Mouse (Mus musculus): ENCODE data around the gene Psrc1. TPM values are rescaled to one million over a fixed set of nuclear protein-coding genes. Genes with fewer than 3 reads are reported as not detected.

Psrc1 gene
- total and polyA plus RNA-seq, 3 experiments: 89.1 to 108 (median 106) TPM

- H3K9ac ChIP-seq (ENCODE audit: insufficient read depth, low read depth): peak overlapping the region; percentile 79
- peak overlapping the region; percentile 39 for H3K4me2 ChIP-seq (ENCODE audit: insufficient read depth, low read depth, poor library complexity, severe bottlenecking)
- peak; percentile 80 for DNase-seq (ENCODE audit: extremely low read depth)
- H3K4me3 ChIP-seq (replicated peaks in 1 of 3; ENCODE audit: low read depth in 2 of 3, low read length in 2 of 3, poor library complexity in 1 of 3): peak overlapping the region; percentile 71 to 93 (median 78)
- dilution Hi-C loops (cut with MboI; ENCODE audit: extremely low pct_ligation_motif_present, extremely low pct_unique_long_range_greater_than_20kb, low sequenced_read_pairs): no loop called here
- H3K27ac ChIP-seq (ENCODE audit: insufficient read depth, low read depth): peak overlapping the region; percentile 90
- no peaks in the 10 kb centered on the region for H3K27me3 ChIP-seq (replicated peaks)
- in situ Hi-C loops (cut with MboI; ENCODE audit: low pct_ligation_motif_present, low pct_unique_long_range_greater_than_20kb, low sequenced_read_pairs): loop anchor here (10.0 kb wide), 1 partner anchor 220 kb away; no protein-coding TSS in a partner anchor
- TF ChIP-seq CHD2 (IDR thresholded peaks at IDR 0.05; ENCODE audit: low read length) (peak; percentile 93), UBTF (IDR thresholded peaks at IDR 0.05; ENCODE audit: low read depth, low read length) (no peak), HCFC1 (IDR thresholded peaks at IDR 0.05; ENCODE audit: low read depth, low read length) (no peak), MAZ (IDR thresholded peaks at IDR 0.05; ENCODE audit: low read depth, low read length) (no peak), E2F4 (IDR thresholded peaks at IDR 0.05; ENCODE audit: insufficient replicate concordance, low read depth, low read length) (no peak), RCOR1 (conservative IDR thresholded peaks at IDR 0.05; ENCODE audit: low read depth, low read length) (no peak), MXI1 (IDR thresholded peaks at IDR 0.05; ENCODE audit: low read depth, low read length) (peak; percentile 61), ZNF384 (IDR thresholded peaks at IDR 0.05; ENCODE audit: low read depth, low read length) (no peak), USF1 (IDR thresholded peaks at IDR 0.05; ENCODE audit: low read depth, low read length) (no peak), EP300 (IDR thresholded peaks at IDR 0.05; ENCODE audit: low read length) (peak; percentile 79), POLR2AphosphoS2 (IDR thresholded peaks at IDR 0.05; ENCODE audit: low read depth, low read length) (no peak), ZC3H11A (IDR thresholded peaks at IDR 0.05; ENCODE audit: low read depth, low read length) (no peak), BHLHE40 (IDR thresholded peaks at IDR 0.05; ENCODE audit: low read depth, low read length) (peak; percentile 76), MEF2A (IDR thresholded peaks at IDR 0.05; ENCODE audit: borderline replicate concordance, low read depth, low read length) (peak; percentile 83), CTCF (conservative IDR thresholded peaks at IDR 0.05 in 1 of 2, IDR thresholded peaks at IDR 0.05 in 1 of 2; ENCODE audit: low read depth in 2 of 2, low read length in 2 of 2) (no peak), USF2 (conservative IDR thresholded peaks at IDR 0.05; ENCODE audit: low read depth, low read length) (no peak), JUN (IDR thresholded peaks at IDR 0.05; ENCODE audit: insufficient read depth, low read depth, low read length) (no peak), TBP (conservative IDR thresholded peaks at IDR 0.05; ENCODE audit: low read depth, low read length) (peak; percentile 73), MAX (IDR thresholded peaks at IDR 0.05; ENCODE audit: low read length) (no peak), SIN3A (IDR thresholded peaks at IDR 0.05; ENCODE audit: low read length) (peak; percentile 90; the same call in 1 of the 2 replicates), MAFK (IDR thresholded peaks at IDR 0.05; ENCODE audit: insufficient replicate concordance, low read length) (no peak), SMC3 (IDR thresholded peaks at IDR 0.05; ENCODE audit: low read depth, low read length) (no peak), NRF1 (IDR thresholded peaks at IDR 0.05; ENCODE audit: low read depth, low read length) (no peak), TCF12 (IDR thresholded peaks at IDR 0.05; ENCODE audit: low read depth, low read length) (peak; percentile 76; the same call in 1 of the 2 replicates), JUND (conservative IDR thresholded peaks at IDR 0.05; ENCODE audit: low read depth, low read length) (no peak; the same call in 1 of the 2 replicates), KAT2A (IDR thresholded peaks at IDR 0.05; ENCODE audit: insufficient replicate concordance, low read length) (no peak), ETS1 (conservative IDR thresholded peaks at IDR 0.05; ENCODE audit: low read depth, low read length) (peak; percentile 55), ZKSCAN1 (IDR thresholded peaks at IDR 0.05; ENCODE audit: borderline replicate concordance, low read depth, low read length) (no peak), MYC (IDR thresholded peaks at IDR 0.05; ENCODE audit: low read depth, low read length) (peak; percentile 91), PAX5 (IDR thresholded peaks at IDR 0.05; ENCODE audit: low read length) (no peak), IRF4 (IDR thresholded peaks at IDR 0.05; ENCODE audit: low read depth, low read length) (peak; percentile 85), RAD21 (IDR thresholded peaks at IDR 0.05; ENCODE audit: low read depth, low read length) (no peak), POLR2A (IDR thresholded peaks at IDR 0.05; ENCODE audit: low read depth, low read length) (peak; percentile 3; the same call in 1 of the 2 replicates), CHD1 (IDR thresholded peaks at IDR 0.05; ENCODE audit: low read depth, low read length) (peak; percentile 100), ELF1 (IDR thresholded peaks at IDR 0.05; ENCODE audit: low read depth, low read length) (no peak)
- peaks cover 11 to 50% of the 10 kb centered on the region in 2 experiments for H3K4me1 ChIP-seq (ENCODE audit: control insufficient read depth in 1 of 2, insufficient read depth in 2 of 2)
- H3K36me3 ChIP-seq (replicated peaks in 1 of 2; ENCODE audit: control insufficient read depth in 1 of 2, insufficient read depth in 1 of 2, low read length in 1 of 2): peaks cover 22 to 50% of the 10 kb centered on the region in 2 experiments
- peaks cover 8% of the 10 kb centered on the region; the same call in 1 of the 2 replicates for H3K79me2 ChIP-seq (replicated peaks; ENCODE audit: control insufficient read depth, extremely low read depth, insufficient read depth, poor library complexity, severe bottlenecking)
- no peaks in the 10 kb centered on the region for H3K9me3 ChIP-seq (replicated peaks; ENCODE audit: low read length)
Measured at GRCm38 (mm10) chr3:108384425-108384824, 786 bp downstream of the Psrc1 start.
